Mouse (Mus musculus): ENCODE results near the gene Pitpna. TPM values are rescaled to one million over a fixed set of nuclear protein-coding genes. Genes with fewer than 3 reads are reported as not detected.

Pitpna gene
- polyA plus RNA-seq, 1 experiment from 2014 or later: 90.5 TPM

- Histone ChIP-seq H3K4me1 (ENCODE audit: control insufficient read depth, insufficient read depth, low read length) (no peaks in the 10 kb centered on the region), H3K4me3 (ENCODE audit: low read depth, low read length) (no peak overlapping the region)
- no peak for ATAC-seq (ENCODE audit: insufficient read depth, low FRiP score, low TSS enrichment)
These were observed 59.8 kb downstream of the Pitpna start for GRCm38 (mm10) chr11:75647681-75648211.

GRCm38 (mm10) chr11:75649155-75649561 lies 61.3 kb downstream of the Pitpna start:
- no peaks in the 10 kb centered on the region for H3K36me3 ChIP-seq (ENCODE audit: control insufficient read depth, insufficient read depth, low read length)
- no peak overlapping the region for H3K9ac ChIP-seq (ENCODE audit: low read length)
- ATAC-seq (ENCODE audit: insufficient read depth, low FRiP score, low TSS enrichment): no peak
- 80% methylated on average over 4 of the region's 4 CpGs for WGBS
- H3K9me3 ChIP-seq (ENCODE audit: control insufficient read depth, low read length): no peaks in the 10 kb centered on the region
- no peak overlapping the region for H3K4me2 ChIP-seq (ENCODE audit: low read depth)
- H3K4me1 ChIP-seq (ENCODE audit: control insufficient read depth, insufficient read depth, low read length): peaks cover 8% of the 10 kb centered on the region; the same call in 1 of the 2 replicates
- H3K27me3 ChIP-seq (ENCODE audit: control insufficient read depth, insufficient read depth, low read length): peaks cover 13% of the 10 kb centered on the region
- H3K4me3 ChIP-seq (ENCODE audit: low read depth, low read length): no peak overlapping the region
- no peak overlapping the region for H3K27ac ChIP-seq (ENCODE audit: low read depth, low read length)
- no peak for DNase-seq (ENCODE audit: low spot score)

More at GRCm38 (mm10) chr11:75647681-75648211, 59.8 kb downstream of the Pitpna start:
- no peaks in the 10 kb centered on the region for H3K36me3 ChIP-seq (ENCODE audit: control insufficient read depth, insufficient read depth, low read length)
- WGBS: 70% methylated on average over 6 of the region's 6 CpGs
- no peak overlapping the region for H3K4me2 ChIP-seq (ENCODE audit: low read depth)
- peaks cover 5% of the 10 kb centered on the region for H3K27me3 ChIP-seq (ENCODE audit: control insufficient read depth, insufficient read depth, low read length)
- DNase-seq (ENCODE audit: low spot score): no peak
- no peak overlapping the region for H3K27ac ChIP-seq (ENCODE audit: low read depth, low read length)
- no peaks in the 10 kb centered on the region for H3K9me3 ChIP-seq (ENCODE audit: control insufficient read depth, low read length)
- H3K9ac ChIP-seq (ENCODE audit: low read length): no peak overlapping the region

GRCm38 (mm10) chr11:75650311-75650710 lies 62.4 kb downstream of the Pitpna start, which contains the start of gene Myo1c:
Myo1c (plus strand) TSS chr11:75650504.
- ATAC-seq (ENCODE audit: insufficient read depth, low FRiP score, low TSS enrichment) (no peak), DNase-seq (ENCODE audit: low spot score) (no peak)
- peak within 1 kb of the TSS; percentile 58 for H3K4me3 ChIP-seq (ENCODE audit: low read depth, low read length)
- H3K27me3 ChIP-seq (ENCODE audit: control insufficient read depth, insufficient read depth, low read length): peaks cover 17% of the 10 kb centered on the region
- peak within 1 kb of the TSS; percentile 76 for H3K9ac ChIP-seq (ENCODE audit: low read length)
- H3K4me1 ChIP-seq (ENCODE audit: control insufficient read depth, insufficient read depth, low read length): peaks cover 14% of the 10 kb centered on the region; the same call in 1 of the 2 replicates
- 0 out of 2 replicates have a peak within 1 kb of the TSS, but pooled peaks have one; percentile 44 for H3K27ac ChIP-seq (ENCODE audit: low read depth, low read length)
- H3K36me3 ChIP-seq (ENCODE audit: control insufficient read depth, insufficient read depth, low read length): no peaks in the 10 kb centered on the region
- H3K4me2 ChIP-seq (ENCODE audit: low read depth): peak within 1 kb of the TSS; percentile 86
- no peaks in the 10 kb centered on the region for H3K9me3 ChIP-seq (ENCODE audit: control insufficient read depth, low read length)
- WGBS: 76% methylated on average over 7 of the region's 7 CpGs

- DNase-seq (ENCODE audit: low spot score): no peak
- ATAC-seq (ENCODE audit: insufficient read depth, low FRiP score, low TSS enrichment): no peak
- H3K27me3 ChIP-seq (ENCODE audit: control insufficient read depth, insufficient read depth, low read length): peaks cover 18% of the 10 kb centered on the region
- H3K27ac ChIP-seq (ENCODE audit: low read depth, low read length): 0 out of 2 replicates have a peak overlapping the region, but pooled peaks have one; percentile 44
- H3K36me3 ChIP-seq (ENCODE audit: control insufficient read depth, insufficient read depth, low read length): no peaks in the 10 kb centered on the region
- H3K4me1 ChIP-seq (ENCODE audit: control insufficient read depth, insufficient read depth, low read length): peaks cover 16% of the 10 kb centered on the region; the same call in 1 of the 2 replicates
- 45% methylated on average over 13 of the region's 13 CpGs for WGBS
- H3K4me2 ChIP-seq (ENCODE audit: low read depth): peak overlapping the region; percentile 86
- peak overlapping the region; percentile 76 for H3K9ac ChIP-seq (ENCODE audit: low read length)
- no peaks in the 10 kb centered on the region for H3K9me3 ChIP-seq (ENCODE audit: control insufficient read depth, low read length)
- peak overlapping the region; percentile 58 for H3K4me3 ChIP-seq (ENCODE audit: low read depth, low read length)
These were observed 63.1 kb downstream of the Pitpna start for GRCm38 (mm10) chr11:75650958-75651425.

GRCm38 (mm10) chr11:75651426-75652221 lies 63.7 kb downstream of the Pitpna start:
- Histone ChIP-seq H3K4me1 (ENCODE audit: control insufficient read depth, insufficient read depth, low read length) (peaks cover 20% of the 10 kb centered on the region), H3K4me3 (ENCODE audit: low read depth, low read length) (peak overlapping the region; percentile 58), H3K9me3 (ENCODE audit: control insufficient read depth, low read length) (no peaks in the 10 kb centered on the region), H3K4me2 (ENCODE audit: low read depth) (peak overlapping the region; percentile 86), H3K36me3 (ENCODE audit: control insufficient read depth, insufficient read depth, low read length) (no peaks in the 10 kb centered on the region), H3K9ac (ENCODE audit: low read length) (peak overlapping the region; percentile 76), H3K27me3 (ENCODE audit: control insufficient read depth, insufficient read depth, low read length) (peaks cover 18% of the 10 kb centered on the region), H3K27ac (ENCODE audit: low read depth, low read length) (0 out of 2 replicates have a peak overlapping the region, but pooled peaks have one; percentile 44)
- under 1% methylated on average over 50 of the region's 54 CpGs for WGBS
- ATAC-seq (ENCODE audit: insufficient read depth, low FRiP score, low TSS enrichment) (peak; percentile 46), DNase-seq (ENCODE audit: low spot score) (peak; percentile 75)

- WGBS: 17% methylated on average over 20 of the region's 20 CpGs
- H3K9ac ChIP-seq (ENCODE audit: low read length): no peak overlapping the region
- peaks cover 20% of the 10 kb centered on the region for H3K4me1 ChIP-seq (ENCODE audit: control insufficient read depth, insufficient read depth, low read length)
- no peak overlapping the region for H3K27ac ChIP-seq (ENCODE audit: low read depth, low read length)
- H3K4me2 ChIP-seq (ENCODE audit: low read depth): peak overlapping the region; percentile 86
- no peaks in the 10 kb centered on the region for H3K36me3 ChIP-seq (ENCODE audit: control insufficient read depth, insufficient read depth, low read length)
- no peak for ATAC-seq (ENCODE audit: insufficient read depth, low FRiP score, low TSS enrichment)
- DNase-seq (ENCODE audit: low spot score): no peak
- peaks cover 18% of the 10 kb centered on the region for H3K27me3 ChIP-seq (ENCODE audit: control insufficient read depth, insufficient read depth, low read length)
- no peaks in the 10 kb centered on the region for H3K9me3 ChIP-seq (ENCODE audit: control insufficient read depth, low read length)
- H3K4me3 ChIP-seq (ENCODE audit: low read depth, low read length): peak overlapping the region; percentile 58
These were observed 64.5 kb downstream of the Pitpna start for GRCm38 (mm10) chr11:75652222-75652941.

GRCm38 (mm10) chr11:75652942-75653684 lies 65.2 kb downstream of the Pitpna start:
- peak overlapping the region; percentile 35 for H3K4me3 ChIP-seq (ENCODE audit: low read depth, low read length)
- peaks cover 18% of the 10 kb centered on the region for H3K27me3 ChIP-seq (ENCODE audit: control insufficient read depth, insufficient read depth, low read length)
- H3K36me3 ChIP-seq (ENCODE audit: control insufficient read depth, insufficient read depth, low read length): no peaks in the 10 kb centered on the region
- H3K27ac ChIP-seq (ENCODE audit: low read depth, low read length): no peak overlapping the region
- H3K4me2 ChIP-seq (ENCODE audit: low read depth): peak overlapping the region; percentile 60
- no peak for ATAC-seq (ENCODE audit: insufficient read depth, low FRiP score, low TSS enrichment)
- no peaks in the 10 kb centered on the region for H3K9me3 ChIP-seq (ENCODE audit: control insufficient read depth, low read length)
- peaks cover 20% of the 10 kb centered on the region for H3K4me1 ChIP-seq (ENCODE audit: control insufficient read depth, insufficient read depth, low read length)
- no peak for DNase-seq (ENCODE audit: low spot score)
- WGBS: 26% methylated on average over 14 of the region's 14 CpGs
- no peak overlapping the region for H3K9ac ChIP-seq (ENCODE audit: low read length)

Data from neural tube, embryonic 11.5 days (tissue).